Mouse (Mus musculus): ENCODE data around the gene Gorasp2.

DNA sequence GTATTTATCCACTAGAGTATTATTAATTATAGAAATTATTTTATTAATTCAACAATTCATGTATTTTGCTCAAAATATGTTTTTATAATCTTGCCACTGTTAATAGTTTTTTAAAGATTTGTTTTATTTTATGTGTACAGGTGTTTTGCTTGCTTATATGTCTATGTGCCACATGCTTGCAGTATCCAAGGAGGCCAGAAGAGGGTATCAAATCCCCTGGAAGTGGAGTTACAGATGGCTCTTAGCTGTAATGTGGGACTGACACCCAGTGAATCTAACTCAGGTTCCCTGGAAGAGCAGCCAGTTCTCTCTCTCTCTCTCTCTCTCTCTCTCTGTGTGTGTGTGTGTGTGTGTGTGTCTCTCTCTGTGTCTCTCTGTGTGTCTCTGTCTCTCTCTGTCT lies 20.4 kb upstream of the Gorasp2 start:
- TF ChIP-seq CTCF (IDR thresholded peaks at IDR 0.05) = 0 out of 2 replicates have a peak, but pooled peaks have one; percentile 7
- no peak for TF ChIP-seq POLR2A (IDR thresholded peaks at IDR 0.05; ENCODE audit: insufficient read depth, low read depth, low read length)
- TF ChIP-seq EP300 (IDR thresholded peaks at IDR 0.05; ENCODE audit: insufficient read depth, low read depth, low read length) = no peak
